Mouse (Mus musculus): ENCODE results near the gene Myrf. TPM values are rescaled to one million over a fixed set of nuclear protein-coding genes. Genes with fewer than 3 reads are reported as not detected.
"Not testable (repeated sequence)": the region's sequence is repeated elsewhere in the genome, so short reads cannot be mapped to it uniquely, and the experiment has no call there.

The Myrf gene
- polyA plus RNA-seq, 1 experiment from 2014 or later: 0.75 TPM

GRCm38 (mm10) chr19:10167951-10168350, 72.6 kb downstream of the Myrf start:
- Histone ChIP-seq H3K9ac (replicated peaks; ENCODE audit: low read length) (no peak overlapping the region), H3K4me1 (ENCODE audit: control insufficient read depth, insufficient read depth, low read length) (no peaks in the 10 kb centered on the region), H3K27ac (replicated peaks; ENCODE audit: low read depth, low read length) (no peak overlapping the region), H3K36me3 (ENCODE audit: control insufficient read depth, insufficient read depth, low read length) (no peaks in the 10 kb centered on the region), H3K4me3 (replicated peaks; ENCODE audit: low read depth, low read length) (no peak overlapping the region), H3K4me2 (ENCODE audit: low read length) (no peak overlapping the region), H3K27me3 (ENCODE audit: control insufficient read depth, insufficient read depth, low read length) (no peaks in the 10 kb centered on the region), H3K9me3 (ENCODE audit: control insufficient read depth, low read length) (no peaks in the 10 kb centered on the region)
- no peak for DNase-seq
- 93% methylated on average over 1 of the region's 1 CpGs for WGBS
- no peak for ATAC-seq (ENCODE audit: low FRiP score, low TSS enrichment)

DNA sequence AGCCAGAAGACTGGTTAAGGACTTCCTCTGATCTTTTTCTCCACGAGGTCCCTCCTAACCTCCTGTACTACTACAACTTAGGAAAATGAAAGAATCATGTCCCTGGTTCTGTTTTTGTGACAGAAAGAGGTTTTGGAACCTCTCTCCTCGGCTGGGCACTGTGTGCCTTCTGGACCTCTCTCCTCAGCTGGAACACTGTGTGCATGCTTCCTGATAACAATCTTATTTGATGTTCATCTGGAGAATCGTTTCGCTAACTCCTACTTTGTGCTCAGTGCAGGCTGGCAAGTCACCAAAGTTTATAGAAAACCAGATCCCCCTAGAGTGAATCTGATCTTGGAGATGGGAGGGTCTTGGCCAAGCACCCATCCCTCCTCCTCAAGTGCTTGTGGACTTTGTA, 73.4 kb downstream of the Myrf start:
- Histone ChIP-seq H3K4me1 (ENCODE audit: control insufficient read depth, insufficient read depth, low read length) (no peaks in the 10 kb centered on the region), H3K9ac (replicated peaks; ENCODE audit: low read length) (no peak overlapping the region), H3K36me3 (ENCODE audit: control insufficient read depth, insufficient read depth, low read length) (no peaks in the 10 kb centered on the region), H3K27ac (replicated peaks; ENCODE audit: low read depth, low read length) (no peak overlapping the region), H3K27me3 (ENCODE audit: control insufficient read depth, insufficient read depth, low read length) (no peaks in the 10 kb centered on the region), H3K4me2 (ENCODE audit: low read length) (no peak overlapping the region), H3K9me3 (ENCODE audit: control insufficient read depth, low read length) (no peaks in the 10 kb centered on the region), H3K4me3 (replicated peaks; ENCODE audit: low read depth, low read length) (no peak overlapping the region)
- ATAC-seq (ENCODE audit: low FRiP score, low TSS enrichment): no peak
- no peak for DNase-seq
- WGBS: 86% methylated on average over 4 of the region's 4 CpGs

DNA sequence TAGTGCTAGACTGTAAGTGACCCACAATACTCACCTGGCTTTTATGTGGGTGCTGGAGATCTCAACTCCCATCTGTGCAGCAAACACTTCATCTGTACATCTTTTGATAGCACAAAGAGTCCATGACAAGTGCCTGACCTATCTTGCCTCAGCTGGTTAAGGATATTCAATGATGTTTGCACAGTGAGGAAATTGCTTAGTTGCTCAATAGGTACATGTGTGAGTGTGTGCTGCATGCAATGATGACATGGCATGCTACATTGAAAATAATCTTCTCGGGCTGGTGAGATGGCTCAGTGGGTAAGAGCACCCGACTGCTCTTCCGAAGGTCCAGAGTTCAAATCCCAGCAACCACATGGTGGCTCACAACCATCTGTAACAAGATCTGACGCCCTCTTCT, 74.6 kb downstream of the Myrf start:
- 88% methylated on average over 4 of the region's 4 CpGs for WGBS
- H3K4me2 ChIP-seq (ENCODE audit: low read length): not testable (repeated sequence)

GRCm38 (mm10) chr19:10163896-10164295, 76.7 kb downstream of the Myrf start:
- DNase-seq: no peak
- 89% methylated on average over 3 of the region's 3 CpGs for WGBS

More for the DNA sequence above, 74.6 kb downstream of the Myrf start:
- not testable (repeated sequence) for DNase-seq; H3K9ac ChIP-seq (replicated peaks; ENCODE audit: low read length); H3K4me3 ChIP-seq (replicated peaks; ENCODE audit: low read depth, low read length); ATAC-seq (ENCODE audit: low FRiP score, low TSS enrichment); H3K9me3 ChIP-seq (ENCODE audit: control insufficient read depth, low read length); H3K27me3 ChIP-seq (ENCODE audit: control insufficient read depth, insufficient read depth, low read length); H3K36me3 ChIP-seq (ENCODE audit: control insufficient read depth, insufficient read depth, low read length); H3K27ac ChIP-seq (replicated peaks; ENCODE audit: low read depth, low read length); H3K4me1 ChIP-seq (ENCODE audit: control insufficient read depth, insufficient read depth, low read length)

More at GRCm38 (mm10) chr19:10163896-10164295, 76.7 kb downstream of the Myrf start:
- ATAC-seq (ENCODE audit: low FRiP score, low TSS enrichment): no peak
- Histone ChIP-seq H3K9me3 (ENCODE audit: control insufficient read depth, low read length) (no peaks in the 10 kb centered on the region), H3K36me3 (ENCODE audit: control insufficient read depth, insufficient read depth, low read length) (no peaks in the 10 kb centered on the region), H3K4me1 (ENCODE audit: control insufficient read depth, insufficient read depth, low read length) (no peaks in the 10 kb centered on the region), H3K4me3 (replicated peaks; ENCODE audit: low read depth, low read length) (no peak overlapping the region), H3K27ac (replicated peaks; ENCODE audit: low read depth, low read length) (no peak overlapping the region), H3K27me3 (ENCODE audit: control insufficient read depth, insufficient read depth, low read length) (no peaks in the 10 kb centered on the region), H3K9ac (replicated peaks; ENCODE audit: low read length) (no peak overlapping the region), H3K4me2 (ENCODE audit: low read length) (no peak overlapping the region)

Small RNA genes lying within 50 kb of the gene (microRNA-seq; reads per million reads assigned to microRNA genes)
- 1.3 reads per million for gene Mir6993

Other genes starting within 250 kb of the Myrf start
- 2.1 and 2.5 TPM in 2 replicates for gene Best1, start 239.1 kb downstream of the Myrf start, polyA plus RNA-seq (2014; fragmentation: Nextera tagmentation; extraction: Ambion mirVana)
- gene Rab3il1, start 239.1 kb downstream of the Myrf start, polyA plus RNA-seq (2014; fragmentation: Nextera tagmentation; extraction: Ambion mirVana): 13.3 and 19.2 TPM in 2 replicates
- gene Fads3, start 199.2 kb downstream of the Myrf start, polyA plus RNA-seq (2014; fragmentation: Nextera tagmentation; extraction: Ambion mirVana): 15.4 and 17.8 TPM in 2 replicates
- gene Fads2, start 139.0 kb downstream of the Myrf start, polyA plus RNA-seq (2014; fragmentation: Nextera tagmentation; extraction: Ambion mirVana): 67.3 and 114 TPM in 2 replicates
- 125 and 152 TPM in 2 replicates for gene Fads1, start 57.9 kb downstream of the Myrf start, polyA plus RNA-seq (2014; fragmentation: Nextera tagmentation; extraction: Ambion mirVana)
- gene Tmem258, start 36.7 kb downstream of the Myrf start, polyA plus RNA-seq (2014; fragmentation: Nextera tagmentation; extraction: Ambion mirVana): 363 and 446 TPM in 2 replicates
- gene Fen1, start 36.6 kb downstream of the Myrf start, polyA plus RNA-seq (2014; fragmentation: Nextera tagmentation; extraction: Ambion mirVana): 24.8 and 31.0 TPM in 2 replicates
- 9.4 and 9.8 TPM in 2 replicates for gene Dagla, start 64.1 kb upstream of the Myrf start, polyA plus RNA-seq (2014; fragmentation: Nextera tagmentation; extraction: Ambion mirVana)
- 10.1 and 15.4 TPM in 2 replicates for gene Syt7, start 148.3 kb upstream of the Myrf start, polyA plus RNA-seq (2014; fragmentation: Nextera tagmentation; extraction: Ambion mirVana)
- gene Lrrc10b, start 216.7 kb upstream of the Myrf start, polyA plus RNA-seq (2014; fragmentation: Nextera tagmentation; extraction: Ambion mirVana): 0.91 and 1.1 TPM in 2 replicates
- gene Ppp1r32, start 242.2 kb upstream of the Myrf start, polyA plus RNA-seq (2014; fragmentation: Nextera tagmentation; extraction: Ambion mirVana): 1.4 and 1.6 TPM in 2 replicates